Mouse (Mus musculus) stomach, postnatal 0 days (tissue): Measurements from ENCODE around the gene Zfp607a.

Source experiments
- CTCF ChIP-seq: IDR thresholded peaks from 2 replicates; pipeline ENCODE4 v1.5.1; 2016; ENCODE audit warnings: antibody characterized with exemption, low read depth, mild to moderate bottlenecking, moderate library complexity
- EP300 ChIP-seq: optimal IDR thresholded peaks from 2 replicates; pipeline ENCODE3; 2016; ENCODE audit warnings: antibody characterized with exemption

DNA sequence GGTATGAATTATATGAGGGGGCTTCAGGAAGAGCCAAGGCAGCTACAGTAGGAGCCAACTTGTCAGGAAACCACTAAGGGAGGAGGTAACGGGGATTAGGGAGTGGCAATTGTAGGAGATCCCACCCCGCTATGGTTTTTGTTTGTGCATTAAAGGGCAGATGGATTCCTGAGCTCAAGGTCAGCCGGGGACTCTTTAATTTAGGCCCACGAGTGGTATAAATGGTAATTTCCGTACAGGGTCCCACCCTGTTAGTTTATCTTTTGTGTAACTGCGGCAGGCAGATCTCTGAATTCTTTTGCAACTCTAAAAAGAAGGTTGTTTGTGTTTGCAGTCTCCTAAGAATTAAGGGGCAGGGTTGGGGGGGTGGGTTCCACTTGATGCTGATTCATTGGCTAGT is 17.2 kb upstream of the Zfp607a start:
- TF ChIP-seq EP300 (no peak), CTCF (no peak)
